Mouse (Mus musculus): ENCODE measurements at regions not wholly inside any gene's neighbourhood (a gene's known extent, or its start where the extent isn't known, plus 50 kb on each side); places are given as distances from the start of the nearest gene placed in this dataset.
"Not testable (repeated sequence)": the region's sequence is repeated elsewhere in the genome, so short reads cannot be mapped to it uniquely, and the experiment has no call there.

DNA sequence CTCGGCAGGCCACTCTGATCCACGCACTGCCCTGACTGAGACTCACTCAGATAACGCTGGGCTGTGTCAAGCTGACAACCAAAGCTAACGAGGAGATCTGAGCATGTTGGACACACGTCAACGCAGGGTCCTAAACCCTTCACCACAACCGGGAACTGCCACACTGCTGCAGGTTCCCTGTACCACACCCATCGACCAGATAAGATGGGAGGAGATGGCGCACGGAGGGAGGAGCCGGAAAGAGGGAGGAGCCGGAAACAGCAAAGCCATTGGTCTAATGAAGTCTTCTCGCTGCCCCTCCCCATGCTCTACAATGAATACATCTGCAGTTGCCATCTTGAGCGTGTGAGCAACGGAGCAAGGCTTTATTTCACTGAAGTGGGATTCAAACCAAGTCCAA lies 182.9 kb upstream of the Rpl38 start:
- no peak for ATAC-seq (ENCODE audit: low TSS enrichment)

DNA sequence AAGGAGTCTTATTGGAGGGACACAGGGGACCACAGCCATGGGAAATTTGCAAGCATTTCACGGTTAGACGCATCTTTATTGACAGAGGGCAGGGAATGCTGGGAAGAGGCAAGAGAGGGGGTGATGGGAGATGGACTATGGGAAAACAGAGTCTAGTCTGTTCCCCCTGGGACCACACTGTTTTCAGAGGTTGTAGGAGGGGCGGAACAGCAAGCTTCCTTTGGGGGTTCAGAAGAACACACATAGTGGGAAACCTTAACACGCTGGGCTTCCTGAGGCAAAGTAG lies 183.7 kb upstream of the Rpl38 start:
- ATAC-seq (ENCODE audit: low TSS enrichment), result no peak

DNA sequence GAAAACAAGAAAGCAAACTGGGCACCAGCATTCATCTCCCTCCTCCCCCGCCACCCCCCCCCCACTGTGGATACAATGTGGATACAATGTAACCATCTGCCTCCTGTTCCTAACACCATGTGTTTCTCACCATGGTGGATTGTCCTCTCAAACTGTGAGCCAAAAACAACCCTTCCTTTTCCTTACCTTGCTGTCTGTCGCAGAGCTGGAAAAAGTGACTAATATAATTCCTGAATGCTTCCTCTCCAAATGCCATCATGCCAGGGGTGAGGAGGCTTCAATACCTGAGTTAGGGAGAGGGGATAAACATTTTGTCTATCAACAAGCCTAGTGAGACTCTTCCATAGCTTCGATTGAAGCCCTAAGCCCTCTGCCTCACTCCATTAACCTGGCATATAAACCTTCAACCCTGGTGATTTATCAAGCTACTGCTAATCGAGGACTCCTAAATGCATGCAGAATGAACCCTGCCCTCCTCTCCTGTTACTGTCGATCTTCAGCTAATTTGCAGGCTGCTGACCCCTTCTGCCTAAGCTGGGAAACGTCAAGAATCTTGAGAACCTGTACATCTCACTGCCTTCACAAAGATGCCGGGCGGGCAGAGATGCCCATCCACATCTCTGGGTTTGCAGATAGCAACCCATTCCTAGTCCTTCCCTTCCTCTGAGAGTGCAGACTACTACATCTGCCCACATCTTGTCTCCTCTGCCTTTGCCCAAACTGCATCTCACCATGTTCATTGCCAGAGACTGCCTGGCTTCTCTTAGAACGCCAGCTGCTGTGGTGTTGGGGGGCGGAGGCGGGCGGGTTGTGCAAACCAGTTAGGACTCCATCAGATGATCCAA lies 184.3 kb upstream of the Rpl38 start:
- ATAC-seq (ENCODE audit: low TSS enrichment), result peak; percentile 80

DNA sequence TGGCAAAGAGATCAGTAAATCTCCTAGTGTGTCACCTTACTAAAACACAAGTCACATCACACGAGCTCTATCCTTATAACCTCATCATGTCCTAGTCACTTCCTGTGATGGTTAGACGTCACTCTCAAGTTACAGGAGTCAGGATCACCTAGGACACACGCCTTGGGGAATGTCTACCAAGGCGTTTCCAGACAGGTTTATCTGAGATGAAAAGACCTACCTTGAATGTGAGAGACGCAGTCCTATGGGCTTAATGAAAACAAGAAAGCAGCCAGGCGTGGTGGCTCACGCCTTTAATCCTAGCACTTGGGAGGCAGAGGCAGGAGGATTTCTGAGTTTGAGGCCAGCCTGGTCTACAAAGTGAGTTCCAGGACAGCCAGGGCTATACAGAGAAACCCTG lies 185.0 kb upstream of the Rpl38 start:
- ATAC-seq (ENCODE audit: low TSS enrichment), result not testable (repeated sequence)

DNA sequence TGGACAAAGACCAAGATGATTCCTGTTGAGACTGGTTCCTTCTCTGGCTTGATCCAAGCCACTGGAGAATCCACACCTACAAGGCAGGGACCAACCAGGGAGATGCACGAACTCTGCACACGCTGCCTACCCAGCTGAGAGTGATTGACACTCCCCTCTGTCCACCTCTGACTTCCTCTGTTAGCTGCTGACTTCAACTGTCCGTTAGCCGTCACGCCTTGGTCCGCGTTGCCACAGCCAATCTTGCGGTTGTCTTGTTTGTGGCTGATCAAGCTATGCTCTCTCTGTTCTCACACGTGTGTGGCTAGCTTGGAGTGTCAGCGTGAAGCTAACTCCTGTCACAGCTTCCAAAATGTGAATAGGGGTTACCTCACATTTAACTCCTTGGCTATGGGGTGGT lies 186.3 kb upstream of the Rpl38 start:
- ATAC-seq (ENCODE audit: low TSS enrichment), result no peak

DNA sequence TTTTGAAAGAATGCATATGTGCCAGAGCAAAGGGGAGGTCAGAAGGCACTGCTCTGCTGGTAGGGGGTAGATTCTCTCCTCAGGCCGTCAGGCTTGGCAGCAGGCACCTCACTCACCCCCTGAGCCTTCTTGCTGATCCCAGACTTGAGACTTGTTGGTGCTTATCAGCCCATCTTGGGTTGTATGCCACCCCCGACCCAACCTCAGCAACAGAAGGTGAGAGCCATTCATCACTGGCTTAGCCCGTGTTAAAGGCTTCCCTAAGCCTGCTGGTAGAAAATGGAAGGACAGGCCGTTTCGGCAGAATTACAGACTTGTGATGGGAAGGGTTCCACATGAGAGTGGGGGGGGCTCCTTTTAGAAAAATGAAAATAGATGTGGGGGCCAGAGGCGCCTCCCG lies 187.3 kb upstream of the Rpl38 start:
- no peak for ATAC-seq (ENCODE audit: low TSS enrichment)

DNA sequence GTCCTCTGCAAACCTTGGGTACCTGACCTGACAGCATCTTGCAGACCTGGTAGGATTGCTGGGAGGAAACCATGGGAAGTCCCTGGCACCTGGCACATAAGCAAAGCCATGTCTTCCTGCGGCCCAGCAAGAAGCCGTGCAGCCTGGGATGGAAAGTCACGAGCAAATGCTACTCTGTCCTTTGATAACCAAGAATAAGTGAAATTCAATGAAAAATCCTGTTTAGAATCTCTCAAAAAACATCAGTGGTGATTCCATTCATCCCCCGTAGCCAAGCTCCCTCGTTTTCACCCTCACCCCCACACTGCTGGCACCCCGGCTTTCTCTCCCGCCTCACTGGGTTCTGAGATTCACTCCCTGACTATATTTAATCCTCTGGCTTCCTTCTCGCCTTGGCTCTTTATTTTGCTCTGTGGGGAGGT lies 188.2 kb upstream of the Rpl38 start:
- peak; percentile 88 for ATAC-seq (ENCODE audit: low TSS enrichment)

DNA sequence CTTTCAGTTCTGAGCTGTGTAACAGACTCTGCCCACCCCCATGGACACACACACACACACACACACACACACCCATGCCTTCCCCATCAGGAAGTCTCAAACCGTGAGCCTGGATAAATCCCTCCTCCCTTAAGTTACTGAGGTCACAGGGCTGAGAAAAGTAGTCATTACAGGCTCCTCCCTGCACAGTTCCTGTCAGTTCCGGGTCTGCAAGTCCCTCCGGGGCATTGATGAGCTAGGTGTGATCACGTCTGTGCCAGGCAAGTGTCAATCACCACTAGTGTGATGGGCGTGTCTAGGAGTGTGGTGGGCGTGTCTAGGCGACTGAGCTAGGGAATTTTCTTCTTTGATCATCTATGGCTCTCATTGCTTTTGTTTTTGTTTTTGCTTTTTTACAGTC lies 189.6 kb upstream of the Rpl38 start:
- ATAC-seq (ENCODE audit: low TSS enrichment), result no peak

DNA sequence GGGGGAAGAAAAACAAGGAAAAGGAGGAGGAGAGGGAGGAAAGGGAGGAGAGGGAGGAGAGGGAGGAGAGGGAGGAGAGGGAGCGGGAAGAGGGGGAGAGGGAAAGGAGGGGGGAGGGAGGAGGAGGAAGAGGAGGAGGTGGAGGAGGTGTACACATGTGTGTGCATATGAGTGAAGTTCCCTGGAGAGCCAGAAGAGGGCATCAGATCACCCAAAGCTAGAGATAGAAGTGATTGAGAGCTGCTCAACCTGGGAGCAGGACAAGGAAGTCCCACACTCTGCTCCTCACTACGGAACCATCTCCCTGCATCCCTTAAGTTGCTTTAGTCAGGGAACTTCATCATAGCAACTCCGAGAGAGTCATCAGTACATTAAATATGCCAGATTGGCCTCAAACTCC lies 191.0 kb upstream of the Rpl38 start:
- ATAC-seq (ENCODE audit: low TSS enrichment), result no peak

DNA sequence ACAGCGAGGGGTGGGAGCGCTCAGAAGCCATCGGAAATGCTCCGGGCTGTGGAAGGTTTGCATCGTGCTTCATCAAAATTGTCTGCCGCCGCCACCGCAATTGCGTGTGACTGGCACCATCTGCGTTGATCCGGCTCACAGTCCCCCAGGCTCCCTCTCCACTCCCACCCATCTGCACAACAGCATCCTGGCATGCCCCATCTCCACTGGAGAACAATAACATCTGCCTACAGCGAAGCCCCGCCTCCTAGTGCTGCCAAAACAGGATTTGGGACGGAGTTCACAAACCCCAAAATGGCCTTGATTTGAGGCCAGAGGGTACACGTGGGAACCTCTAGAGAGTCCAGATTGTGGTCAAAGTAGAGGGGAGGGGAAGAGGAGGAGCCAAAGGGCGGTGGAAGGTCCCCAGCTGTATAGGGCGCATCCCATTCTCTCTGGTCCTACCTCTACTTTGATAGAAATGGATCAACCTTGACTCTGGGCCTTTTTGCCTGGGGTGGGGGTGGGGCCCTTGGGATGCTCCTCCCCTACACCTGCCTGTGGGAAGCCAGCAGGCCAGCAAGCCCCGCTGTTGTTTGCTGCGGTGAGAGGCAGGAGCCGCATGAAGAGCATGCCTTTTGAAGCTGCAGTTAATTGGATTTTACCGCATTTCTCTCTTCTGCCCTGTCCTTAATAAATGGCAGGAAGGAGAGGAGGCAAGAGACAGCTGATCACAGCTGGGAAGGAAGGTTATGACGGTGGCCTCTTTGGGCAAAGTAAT lies 195.6 kb upstream of the Rpl38 start:
- ATAC-seq (ENCODE audit: low TSS enrichment), result peak; percentile 55; the same call in 1 of the 2 replicates

DNA sequence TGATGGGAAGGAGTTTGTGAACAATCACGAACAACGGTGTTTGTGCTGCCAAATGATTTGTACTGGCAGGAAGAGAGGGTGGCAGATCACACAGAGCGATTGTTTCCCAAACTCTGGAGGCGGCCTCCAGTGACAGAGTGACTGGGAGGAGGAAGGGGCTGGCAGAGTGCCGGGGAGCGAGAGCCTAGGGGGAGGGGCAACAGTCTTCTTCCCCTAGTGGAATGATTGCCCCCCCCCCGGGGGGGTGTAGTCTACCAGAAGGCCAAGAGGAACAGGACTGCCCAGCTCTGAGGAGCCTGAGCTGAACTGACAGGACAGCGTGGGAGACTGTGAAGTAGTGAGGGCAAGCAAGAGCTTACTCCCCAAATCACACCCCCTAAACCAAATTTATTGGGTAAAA lies 199.9 kb upstream of the Rpl38 start:
- ATAC-seq (ENCODE audit: low TSS enrichment), result 0 out of 2 replicates have a peak, but pooled peaks have one; percentile 41

DNA sequence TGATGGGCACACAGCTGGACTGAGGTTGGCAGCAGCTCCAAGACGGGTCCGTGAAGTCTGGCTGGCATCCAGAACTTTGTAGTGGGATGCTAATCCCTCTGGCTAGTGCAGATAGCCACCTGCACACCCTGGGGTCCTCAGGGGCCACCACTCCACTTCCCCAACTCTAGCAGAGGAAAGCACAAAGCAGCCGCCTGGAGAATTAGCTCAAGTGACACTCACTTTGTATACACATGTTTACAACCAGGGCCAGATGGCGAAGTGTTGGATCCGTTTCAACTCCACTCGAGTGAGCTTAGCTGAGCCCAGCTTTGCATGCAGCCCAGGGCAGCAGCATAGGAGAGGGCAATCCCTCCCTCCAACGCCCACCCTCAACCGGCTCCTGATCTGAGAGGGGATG lies 200.5 kb upstream of the Rpl38 start:
- 0 out of 2 replicates have a peak, but pooled peaks have one; percentile 20 for ATAC-seq (ENCODE audit: low TSS enrichment)

DNA sequence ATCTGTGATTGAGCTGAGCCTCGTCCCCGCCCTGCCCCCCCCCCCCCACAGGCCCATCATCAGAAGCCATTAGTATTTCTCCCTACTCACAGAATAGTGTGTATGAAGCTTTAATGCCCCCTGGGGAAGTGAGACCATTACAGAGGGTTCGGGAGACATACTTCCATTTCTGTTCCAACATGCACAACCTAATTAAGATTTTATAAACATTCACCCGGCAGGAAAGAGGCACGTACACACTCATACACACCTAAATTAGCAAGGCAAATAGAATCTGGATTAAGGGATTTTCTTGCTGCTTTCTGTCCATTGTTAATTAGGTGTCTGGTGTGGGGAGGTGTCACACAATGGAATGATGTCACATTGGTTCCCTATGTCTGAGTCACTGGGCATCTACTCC lies 202.8 kb upstream of the Rpl38 start:
- no peak for ATAC-seq (ENCODE audit: low TSS enrichment)

DNA sequence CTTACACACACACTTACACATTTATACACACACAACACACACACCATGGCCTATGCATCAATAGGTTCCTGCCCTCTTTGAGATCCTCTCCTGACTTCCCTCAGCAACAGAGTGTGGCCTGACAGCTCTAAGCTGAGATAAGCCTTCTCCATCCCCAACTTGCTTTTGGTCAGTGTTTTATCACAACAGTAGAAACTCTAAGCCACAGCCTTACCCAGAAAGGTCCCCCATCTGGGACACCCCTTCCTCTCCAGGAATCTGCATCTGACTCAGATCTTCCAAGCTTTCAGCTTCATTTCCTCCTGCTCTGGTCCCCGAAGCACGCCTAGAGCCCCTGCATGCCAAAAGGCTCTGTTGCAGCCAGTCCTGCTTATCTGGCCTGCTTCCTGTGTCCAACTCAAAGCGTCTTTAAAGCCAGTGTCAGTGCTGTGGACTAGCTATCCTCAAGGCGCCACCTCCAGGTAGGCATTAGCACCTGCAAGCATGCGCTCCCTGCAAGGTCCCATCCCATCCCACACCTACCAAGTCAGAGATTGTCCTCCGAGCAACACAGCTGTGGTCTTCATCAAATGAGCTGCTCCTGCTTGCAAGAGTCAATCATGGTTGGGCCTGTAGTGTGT lies 205.5 kb upstream of the Rpl38 start:
- ATAC-seq (ENCODE audit: low TSS enrichment), result peak; percentile 78; the same call in 1 of the 2 replicates

DNA sequence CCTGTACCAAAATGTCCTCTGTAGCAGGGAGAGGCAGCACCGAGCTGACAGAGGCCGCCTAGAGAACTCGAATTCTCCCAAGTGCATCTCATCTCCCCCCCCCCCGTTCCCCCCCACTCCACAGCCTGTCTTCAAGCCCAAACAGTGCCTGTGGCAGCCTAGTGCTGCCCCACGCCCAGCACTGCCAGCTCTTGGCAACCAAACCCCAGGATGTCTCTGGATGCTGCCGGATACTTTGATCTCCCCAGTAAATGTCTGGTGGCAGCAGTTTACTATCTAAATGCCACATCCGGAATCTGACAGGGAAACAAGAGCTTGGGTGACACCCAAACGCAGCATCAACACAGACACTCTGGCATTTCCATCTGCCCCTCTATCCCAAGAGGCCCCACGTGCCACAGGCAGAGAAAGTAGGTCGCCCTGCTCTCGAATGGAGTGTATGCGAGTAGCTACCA lies 213.4 kb upstream of the Rpl38 start:
- peak; percentile 31; the same call in 1 of the 2 replicates for ATAC-seq (ENCODE audit: low TSS enrichment)

DNA sequence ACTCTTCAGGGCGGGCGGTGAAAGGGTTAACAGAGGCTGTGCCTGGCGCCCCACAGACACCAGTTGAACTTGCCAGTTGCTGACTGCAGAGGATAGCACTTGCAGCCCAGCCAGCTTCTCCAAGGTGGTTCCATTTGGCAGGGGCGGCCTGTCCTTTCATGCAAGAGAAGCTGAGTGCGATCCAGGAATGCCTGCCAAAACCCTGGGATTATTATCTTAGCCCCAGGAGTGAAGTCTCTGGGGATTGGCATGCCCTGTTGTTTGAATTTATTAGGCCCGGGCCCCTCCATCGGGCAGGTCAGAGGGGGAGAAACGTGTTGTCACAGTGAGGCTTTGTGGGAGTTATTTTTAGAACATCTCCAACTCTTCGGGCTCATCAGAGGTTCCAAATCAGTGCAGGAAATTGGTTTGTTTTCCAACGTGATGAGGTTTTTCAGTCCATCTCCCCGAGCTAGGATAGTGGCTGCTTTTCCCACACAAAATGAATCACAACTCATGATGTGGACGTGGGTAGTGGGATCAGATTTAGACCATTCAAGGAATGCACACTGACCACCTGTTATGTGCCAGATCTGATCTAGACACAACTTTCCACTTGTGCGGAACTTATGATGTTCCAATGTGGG lies 219.4 kb upstream of the Rpl38 start:
- peak; percentile 87 for ATAC-seq (ENCODE audit: low TSS enrichment)

DNA sequence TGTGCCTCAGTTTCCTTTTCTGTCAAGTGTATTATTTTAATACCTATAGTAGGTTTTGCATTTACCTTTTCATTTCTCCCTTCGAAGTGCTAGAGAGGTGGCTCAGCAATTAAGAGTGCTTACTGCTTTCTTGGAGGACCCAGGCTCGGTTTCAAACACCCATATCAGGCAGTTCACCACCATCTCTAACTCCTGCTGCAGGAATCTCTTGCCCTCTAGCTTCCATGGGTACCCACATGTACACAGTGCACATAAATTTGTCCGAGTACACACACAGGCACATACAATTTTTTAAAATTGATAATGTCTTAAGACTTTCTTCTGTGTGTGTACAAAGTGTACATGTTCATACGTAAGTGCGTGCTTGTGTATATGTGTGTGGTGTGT lies 220.9 kb upstream of the Rpl38 start:
- no peak for ATAC-seq (ENCODE audit: low TSS enrichment)

DNA sequence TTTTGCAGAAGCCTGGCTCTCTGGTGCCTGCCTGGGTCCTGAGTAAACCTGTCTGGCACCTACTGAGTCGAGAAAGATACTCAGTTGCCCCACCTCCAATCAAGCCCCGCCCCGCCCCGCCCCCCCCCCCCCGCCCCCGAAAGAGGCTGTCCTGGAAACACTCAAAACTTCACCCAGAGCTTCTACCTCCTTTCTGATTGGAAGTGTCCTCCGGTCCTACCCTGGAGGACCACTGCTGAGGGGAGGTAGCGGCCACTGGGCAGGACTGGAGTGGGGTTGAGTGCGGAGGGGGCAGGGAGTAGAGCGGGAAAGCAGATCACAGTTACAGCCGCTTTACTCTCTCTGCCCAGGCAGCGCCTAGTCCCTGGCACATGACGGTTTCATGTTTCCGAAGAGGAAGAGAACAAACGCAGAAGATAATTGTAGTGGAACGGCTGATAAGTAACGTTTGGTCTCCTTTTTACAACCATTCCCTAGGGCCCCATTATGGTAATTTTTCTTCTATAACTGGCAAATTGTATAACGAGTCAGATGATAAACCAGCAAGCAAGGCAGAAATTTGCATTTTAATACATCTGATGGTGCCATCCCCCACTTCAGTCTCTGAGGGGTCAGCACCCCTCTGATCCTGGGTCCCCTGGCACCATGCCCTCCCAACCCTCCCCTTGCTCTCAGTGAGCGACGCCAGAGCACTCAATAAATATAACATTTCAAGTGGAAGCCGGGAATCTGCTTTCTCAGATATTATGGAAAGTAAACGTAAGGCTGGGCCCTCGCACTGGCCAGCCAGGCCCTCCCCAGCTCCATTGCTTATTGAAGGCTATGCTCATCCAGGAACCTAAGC lies 221.5 kb upstream of the Rpl38 start:
- ATAC-seq (ENCODE audit: low TSS enrichment), result no peak

DNA sequence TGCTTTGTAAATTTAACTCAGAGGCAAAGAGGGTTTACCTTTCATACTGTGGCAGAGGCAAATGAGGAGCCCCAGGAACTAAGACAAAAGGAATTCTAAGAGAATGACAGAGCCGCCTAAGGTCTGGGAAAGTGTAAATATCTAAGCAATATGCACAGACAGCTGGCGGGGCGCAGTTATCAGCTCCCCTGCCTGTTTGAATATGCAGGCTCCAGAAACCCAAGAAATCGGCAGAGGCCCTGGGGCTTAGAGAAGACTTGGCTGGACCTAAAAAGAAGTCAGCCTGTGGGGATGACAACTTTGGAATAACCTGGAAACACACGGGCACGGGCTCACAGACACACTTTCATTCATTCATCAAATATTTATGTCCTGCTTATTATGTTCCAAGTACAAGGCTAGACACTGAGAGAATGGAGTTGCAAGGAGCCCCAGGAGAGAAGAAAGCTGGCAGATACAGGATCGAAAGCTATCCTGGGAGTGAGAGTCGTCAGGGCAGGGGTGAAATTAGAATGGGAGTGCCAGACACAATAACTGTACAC lies 222.2 kb upstream of the Rpl38 start:
- ATAC-seq (ENCODE audit: low TSS enrichment), result no peak

DNA sequence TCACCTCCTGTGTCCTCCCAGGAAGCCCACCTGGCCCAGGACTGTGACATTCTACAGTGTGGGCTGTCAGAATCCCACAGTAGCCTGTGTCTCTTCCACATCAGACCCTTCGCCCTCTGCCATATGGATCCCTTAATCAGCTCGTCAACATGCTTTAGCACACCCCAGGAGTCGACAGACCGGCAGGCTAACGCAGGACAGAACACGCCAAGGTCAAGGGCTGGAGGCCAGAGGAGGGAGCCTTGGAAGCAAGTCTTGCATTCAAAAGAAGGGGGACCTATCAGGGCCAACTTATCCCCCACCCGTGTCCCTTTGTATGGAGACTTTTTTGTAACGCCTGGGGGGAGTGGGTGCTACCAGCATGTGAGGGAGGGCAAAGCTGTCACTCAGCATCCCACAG lies 224.1 kb upstream of the Rpl38 start:
- ATAC-seq (ENCODE audit: low TSS enrichment), result no peak

DNA sequence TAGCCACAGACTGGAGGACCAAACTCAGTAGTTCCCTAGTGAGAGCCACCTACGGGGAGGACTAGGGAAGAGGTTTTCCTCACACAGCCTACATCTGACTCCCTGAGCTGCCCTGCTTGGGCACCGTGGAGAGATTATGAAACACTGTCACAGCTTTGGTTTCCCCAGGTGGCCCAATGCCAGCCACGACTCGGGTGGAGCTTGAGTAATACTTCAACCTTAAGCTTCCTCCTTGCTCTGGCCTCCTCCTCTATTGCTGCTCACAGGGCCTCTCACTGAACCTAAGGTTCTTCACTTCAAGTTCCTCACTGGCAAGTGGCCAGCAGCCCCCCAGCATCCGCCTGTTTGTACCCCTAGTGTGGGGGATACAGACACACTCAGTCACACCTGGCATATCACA lies 224.9 kb upstream of the Rpl38 start:
- ATAC-seq (ENCODE audit: low TSS enrichment), result peak; percentile 53; the same call in 1 of the 2 replicates
